Mouse (Mus musculus) frontal cortex, postnatal 25 days (tissue): Measurements from ENCODE around the gene Fas.

ENCODE experiments used
- DNase-seq, 2 experiments: peaks; one replicate each; pipeline ENCODE4 v3.0.0; 2022; ENCODE audit warnings: low spot score in 2 of 2

The Fas gene

GRCm38 (mm10) chr19:34362639-34363038 is 72.2 kb downstream of the Fas start:
- DNase-seq = no peak

GRCm38 (mm10) chr19:34369551-34369950 is 79.1 kb downstream of the Fas start:
- no peak for DNase-seq

GRCm38 (mm10) chr19:34370397-34370796 is 79.9 kb downstream of the Fas start:
- no peak for DNase-seq
